Comparison of ENCODE assay signal across 8 mouse cellular contexts in genomic region chr6:108659726-108660205, GRCm38 (mm10). TPM values are rescaled to one million over a fixed set of nuclear protein-coding genes. Genes with fewer than 3 reads are reported as not detected.
A peak's percentile ranks its signal among the peaks of the same experiment; 100 is the strongest.
DNase-seq lines count a peak whose midpoint lies in the region; ATAC-seq and TF ChIP-seq lines count a peak whose summit lies in the region.

No protein-coding gene starts in this region.

- ATAC-seq in heart, embryonic 11.5 days (replicated peaks; ENCODE audit: insufficient number of reproducible peaks, low FRiP score, low TSS enrichment), result peak; percentile 80
- peak; percentile 76 for ATAC-seq in liver, embryonic 14.5 days (ENCODE audit: insufficient read depth)
- peak; percentile 78 for ATAC-seq in neural tube, embryonic 12.5 days (ENCODE audit: low FRiP score, low read depth)

- peaks cover 31% of the 10 kb centered on the region for H3K36me3 ChIP-seq in E14TG2a.4 (ENCODE audit: insufficient read depth, low read length)
- peaks cover 2% of the 10 kb centered on the region; the same call in 1 of the 2 replicates for H3K36me3 ChIP-seq in heart, embryonic 11.5 days (ENCODE audit: control insufficient read depth, insufficient read depth, low read length)
- H3K36me3 ChIP-seq in liver, embryonic 14.5 days (replicated peaks; ENCODE audit: control insufficient read depth, insufficient read depth, low read depth), result no peaks in the 10 kb centered on the region
- no peaks in the 10 kb centered on the region for H3K36me3 ChIP-seq in neural tube, embryonic 12.5 days

- peak overlapping the region; percentile 83 for H3K9ac ChIP-seq in heart, embryonic 11.5 days (ENCODE audit: low read depth, low read length)
- peak overlapping the region; percentile 45 for H3K9ac ChIP-seq in liver, embryonic 14.5 days (replicated peaks)
- peak overlapping the region; percentile 58 for H3K9ac ChIP-seq in neural tube, embryonic 12.5 days

- DNase-seq in fat pad, adult 2 months (ENCODE audit: extremely low read depth, low read depth, low spot score), result peak; percentile 57
- peak; percentile 94 to 97 for DNase-seq in kidney, postnatal 36 days
- DNase-seq in liver, embryonic 14.5 days (ENCODE audit: low read depth in 3 of 3, low spot score in 3 of 3), result no peak
- DNase-seq in thymus, postnatal 10 days (ENCODE audit: low spot score in 2 of 2), result peak; percentile 8 to 25

- H3K27ac ChIP-seq in bone marrow macrophage, adult 2 months (ENCODE audit: insufficient read depth, low read depth, low read length), result peak overlapping the region; percentile 96
- peak overlapping the region; percentile 99 for H3K27ac ChIP-seq in heart, embryonic 11.5 days (ENCODE audit: low read depth, low read length)
- H3K27ac ChIP-seq in liver, embryonic 14.5 days, result peak overlapping the region; percentile 41; the same call in 1 of the 2 replicates
- H3K27ac ChIP-seq in neural tube, embryonic 12.5 days, result 0 out of 2 replicates have a peak overlapping the region, but pooled peaks have one; percentile 50

- WGBS in heart, embryonic 11.5 days (ENCODE audit: insufficient replicate concordance), result 1% methylated on average over 15 of the region's 35 CpGs
- WGBS in liver, embryonic 14.5 days (ENCODE audit: insufficient replicate concordance), result under 1% methylated on average over 25 of the region's 35 CpGs
- 0% methylated on average over 27 of the region's 35 CpGs for WGBS in neural tube, embryonic 12.5 days

- no peak for TF ChIP-seq EP300 in liver, embryonic 14.5 days (IDR thresholded peaks at IDR 0.05; ENCODE audit: low read depth)

- no peak for TF ChIP-seq CTCF in E14TG2a.4 (conservative IDR thresholded peaks at IDR 0.05; ENCODE audit: low read length)
- TF ChIP-seq CTCF in bone marrow macrophage, adult 2 months (IDR thresholded peaks at IDR 0.05; ENCODE audit: low read depth, low read length), result no peak
- no peak for TF ChIP-seq CTCF in liver, embryonic 14.5 days (IDR thresholded peaks at IDR 0.05; ENCODE audit: low read depth)

- H3K4me2 ChIP-seq in heart, embryonic 11.5 days, result peak overlapping the region; percentile 84
- H3K4me2 ChIP-seq in liver, embryonic 14.5 days (ENCODE audit: low read depth), result peak overlapping the region; percentile 60
- peak overlapping the region; percentile 99 for H3K4me2 ChIP-seq in neural tube, embryonic 12.5 days (replicated peaks)

- no peak for TF ChIP-seq POLR2A in bone marrow macrophage, adult 2 months (IDR thresholded peaks at IDR 0.05; ENCODE audit: borderline replicate concordance, low read depth, low read length)

- no peaks in the 10 kb centered on the region for H3K9me3 ChIP-seq in E14TG2a.4 (ENCODE audit: low read length)
- H3K9me3 ChIP-seq in heart, embryonic 11.5 days (replicated peaks; ENCODE audit: control insufficient read depth, low read length), result no peaks in the 10 kb centered on the region
- H3K9me3 ChIP-seq in liver, embryonic 14.5 days (ENCODE audit: control insufficient read depth, low read length), result no peaks in the 10 kb centered on the region
- H3K9me3 ChIP-seq in neural tube, embryonic 12.5 days, result no peaks in the 10 kb centered on the region

- H3K27me3 ChIP-seq in E14TG2a.4 (ENCODE audit: insufficient read depth, low read length), result peaks cover 11% of the 10 kb centered on the region; the same call in 1 of the 2 replicates
- H3K27me3 ChIP-seq in heart, embryonic 11.5 days (ENCODE audit: control insufficient read depth, insufficient read depth, low read length), result no peaks in the 10 kb centered on the region
- H3K27me3 ChIP-seq in liver, embryonic 14.5 days (ENCODE audit: control insufficient read depth, insufficient read depth, low read length), result peaks cover 41% of the 10 kb centered on the region
- peaks cover 11% of the 10 kb centered on the region for H3K27me3 ChIP-seq in neural tube, embryonic 12.5 days (replicated peaks)

- peaks cover 50% of the 10 kb centered on the region for H3K4me1 ChIP-seq in E14TG2a.4 (replicated peaks; ENCODE audit: low read depth, low read length)
- H3K4me1 ChIP-seq in bone marrow macrophage, adult 2 months (ENCODE audit: control insufficient read depth, insufficient read depth, low read length), result peaks cover 18% of the 10 kb centered on the region
- peaks cover 21% of the 10 kb centered on the region for H3K4me1 ChIP-seq in heart, embryonic 11.5 days (ENCODE audit: control insufficient read depth, insufficient read depth, low read length)
- peaks cover 0 to 3% of the 10 kb centered on the region in 2 experiments; a peak in 2 of 4 replicates for H3K4me1 ChIP-seq in liver, embryonic 14.5 days (replicated peaks; ENCODE audit: control insufficient read depth in 2 of 2, insufficient read depth in 2 of 2, low read length in 1 of 2)
- H3K4me1 ChIP-seq in neural tube, embryonic 12.5 days, result peaks cover 20% of the 10 kb centered on the region

- peak overlapping the region; percentile 93 for H3K4me3 ChIP-seq in E14TG2a.4 (replicated peaks; ENCODE audit: low read length)
- H3K4me3 ChIP-seq in bone marrow macrophage, adult 2 months (ENCODE audit: insufficient read depth, low read length), result peak overlapping the region; percentile 56
- H3K4me3 ChIP-seq in heart, embryonic 11.5 days (ENCODE audit: low read depth, low read length), result peak overlapping the region; percentile 53
- peak overlapping the region; percentile 47 to 53 for H3K4me3 ChIP-seq in liver, embryonic 14.5 days (ENCODE audit: insufficient read depth in 1 of 2, low read depth in 2 of 2, low read length in 2 of 2)
- peak overlapping the region; percentile 58 for H3K4me3 ChIP-seq in neural tube, embryonic 12.5 days

RNA-seq across cellular contexts. Expression of gene Bhlhe40, which starts 0.7 kb away (rescaled TPM):
- polyA plus RNA-seq in bone marrow macrophage, adult 2 months (2012; ENCODE audit: insufficient read depth, insufficient read length, missing spikeins), result 1.5 and 2.0 TPM in 2 replicates
- polyA plus RNA-seq in heart, embryonic 11.5 days (2014; fragmentation: Nextera tagmentation; extraction: Ambion mirVana), result 15.2 and 16.2 TPM in 2 replicates
- polyA plus RNA-seq in liver, embryonic 14.5 days (2012; rRNA removed), result 2.1 and 2.3 TPM in 2 replicates
- 5.2 and 5.3 TPM in 2 replicates for polyA plus RNA-seq in liver, embryonic 14.5 days (2014; fragmentation: Nextera tagmentation; extraction: Ambion mirVana)
- 3.8 and 4.4 TPM in 2 replicates for polyA plus RNA-seq in neural tube, embryonic 12.5 days (2016; fragmentation: Nextera tagmentation; extraction: Ambion mirVana)

Comparison
In these comparisons a context has a peak if more than half of its experiments do, and no peak if none do; other contexts are left out.
1. H3K27ac ChIP-seq: peak in every context shown above with its lines; median percentile 99 in heart, embryonic 11.5 days; 96 in bone marrow macrophage, adult 2 months; 50 in neural tube, embryonic 12.5 days; 41 in liver, embryonic 14.5 days.
2. DNase-seq: peak in fat pad, adult 2 months (single experiment), kidney, postnatal 36 days (2 of 2) and thymus, postnatal 10 days (2 of 2); none in liver, embryonic 14.5 days (0 of 3).
3. Peak in every context shown above with its lines, with median percentiles within 50 percentile points of each other: H3K4me3 ChIP-seq, ATAC-seq, H3K4me2 ChIP-seq and H3K9ac ChIP-seq.